Mouse (Mus musculus): ENCODE data around the gene Haus2. TPM values are rescaled to one million over a fixed set of nuclear protein-coding genes. Genes with fewer than 3 reads are reported as not detected.
A peak's percentile ranks its signal among the peaks of the same experiment; 100 is the strongest.
"Not testable (repeated sequence)": the region's sequence is repeated elsewhere in the genome, so short reads cannot be mapped to it uniquely, and the experiment has no call there.

The Haus2 gene
- 40.7 and 43.2 TPM in 2 replicates for polyA plus RNA-seq (2014; fragmentation: Nextera tagmentation; extraction: Ambion mirVana)

GRCm38 (mm10) chr2:120608830-120609723 lies at the start of gene Haus2, which contains the start of gene Lrrc57:
Gene Haus2 (plus strand): TSS chr2:120609383.
Gene Lrrc57 (minus strand): TSS chr2:120609520.
- peak within 1 kb of the TSS; percentile 57 for H3K4me2 ChIP-seq (ENCODE audit: low read depth, low read length, severe bottlenecking)
- peak within 1 kb of the TSS; percentile 85 for H3K4me3 ChIP-seq (ENCODE audit: low read depth, low read length)
- DNase-seq (ENCODE audit: low spot score): peak; percentile 96
- peak within 1 kb of the TSS; percentile 80 for H3K27ac ChIP-seq (ENCODE audit: low read depth, low read length)
- H3K4me1 ChIP-seq (replicated peaks; ENCODE audit: control insufficient read depth, insufficient read depth, low read length): peaks cover 5% of the 10 kb centered on the region
- peak; percentile 95 for ATAC-seq (replicated peaks; ENCODE audit: low FRiP score)
- H3K9ac ChIP-seq (ENCODE audit: low read length): peak within 1 kb of the TSS; percentile 85
- WGBS: under 1% methylated on average over 52 of the region's 52 CpGs
- H3K36me3 ChIP-seq (ENCODE audit: control insufficient read depth, insufficient read depth, low read length): no peaks in the 10 kb centered on the region; the same call in 1 of the 2 replicates
- H3K27me3 ChIP-seq (ENCODE audit: control insufficient read depth, insufficient read depth, low read length): no peaks in the 10 kb centered on the region
- H3K9me3 ChIP-seq (ENCODE audit: control insufficient read depth, low read length): no peaks in the 10 kb centered on the region

- Histone ChIP-seq H3K4me2 (ENCODE audit: low read depth, low read length, severe bottlenecking) (no peak overlapping the region), H3K36me3 (ENCODE audit: control insufficient read depth, insufficient read depth, low read length) (no peaks in the 10 kb centered on the region), H3K9ac (ENCODE audit: low read length) (no peak overlapping the region), H3K27ac (ENCODE audit: low read depth, low read length) (no peak overlapping the region), H3K27me3 (ENCODE audit: control insufficient read depth, insufficient read depth, low read length) (no peaks in the 10 kb centered on the region), H3K4me1 (replicated peaks; ENCODE audit: control insufficient read depth, insufficient read depth, low read length) (peaks cover 3% of the 10 kb centered on the region; the same call in 1 of the 2 replicates), H3K4me3 (ENCODE audit: low read depth, low read length) (no peak overlapping the region), H3K9me3 (ENCODE audit: control insufficient read depth, low read length) (no peaks in the 10 kb centered on the region)
- DNase-seq (ENCODE audit: low spot score) (no peak), ATAC-seq (replicated peaks; ENCODE audit: low FRiP score) (no peak)
- WGBS: 100% methylated on average over 1 of the region's 1 CpGs
Observed at GRCm38 (mm10) chr2:120561524-120561923, 47.7 kb upstream of the Haus2 start.

GRCm38 (mm10) chr2:120562859-120563234 lies 46.3 kb upstream of the Haus2 start:
- H3K9me3 ChIP-seq (ENCODE audit: control insufficient read depth, low read length): no peaks in the 10 kb centered on the region
- 27% methylated on average over 9 of the region's 9 CpGs for WGBS
- H3K27ac ChIP-seq (ENCODE audit: low read depth, low read length): no peak overlapping the region
- H3K27me3 ChIP-seq (ENCODE audit: control insufficient read depth, insufficient read depth, low read length): no peaks in the 10 kb centered on the region
- no peak for DNase-seq (ENCODE audit: low spot score)
- H3K4me3 ChIP-seq (ENCODE audit: low read depth, low read length): peak overlapping the region; percentile 73
- no peak for ATAC-seq (replicated peaks; ENCODE audit: low FRiP score)
- H3K9ac ChIP-seq (ENCODE audit: low read length): peak overlapping the region; percentile 90
- peak overlapping the region; percentile 52 for H3K4me2 ChIP-seq (ENCODE audit: low read depth, low read length, severe bottlenecking)
- H3K36me3 ChIP-seq (ENCODE audit: control insufficient read depth, insufficient read depth, low read length): no peaks in the 10 kb centered on the region
- peaks cover 3% of the 10 kb centered on the region; the same call in 1 of the 2 replicates for H3K4me1 ChIP-seq (replicated peaks; ENCODE audit: control insufficient read depth, insufficient read depth, low read length)

GRCm38 (mm10) chr2:120563235-120563990 lies 45.8 kb upstream of the Haus2 start, which contains the start of gene Zfp106:
Gene Zfp106 (minus strand): TSS chr2:120563843.
- ATAC-seq (replicated peaks; ENCODE audit: low FRiP score): peak; percentile 85
- under 1% methylated on average over 50 of the region's 50 CpGs for WGBS
- H3K27me3 ChIP-seq (ENCODE audit: control insufficient read depth, insufficient read depth, low read length): no peaks in the 10 kb centered on the region

GRCm38 (mm10) chr2:120564548-120565188 lies 44.5 kb upstream of the Haus2 start:
- not testable (repeated sequence) for H3K27me3 ChIP-seq (ENCODE audit: control insufficient read depth, insufficient read depth, low read length); H3K36me3 ChIP-seq (ENCODE audit: control insufficient read depth, insufficient read depth, low read length); H3K9me3 ChIP-seq (ENCODE audit: control insufficient read depth, low read length); H3K27ac ChIP-seq (ENCODE audit: low read depth, low read length); H3K4me1 ChIP-seq (replicated peaks; ENCODE audit: control insufficient read depth, insufficient read depth, low read length); H3K4me2 ChIP-seq (ENCODE audit: low read depth, low read length, severe bottlenecking); DNase-seq (ENCODE audit: low spot score); ATAC-seq (replicated peaks; ENCODE audit: low FRiP score); H3K4me3 ChIP-seq (ENCODE audit: low read depth, low read length); H3K9ac ChIP-seq (ENCODE audit: low read length)
- 88% methylated on average over 4 of the region's 4 CpGs for WGBS

More at GRCm38 (mm10) chr2:120563235-120563990, 45.8 kb upstream of the Haus2 start, which contains the start of gene Zfp106:
- Histone ChIP-seq H3K9ac (ENCODE audit: low read length) (peak within 1 kb of the TSS; percentile 90), H3K4me2 (ENCODE audit: low read depth, low read length, severe bottlenecking) (peak within 1 kb of the TSS; percentile 52), H3K9me3 (ENCODE audit: control insufficient read depth, low read length) (no peaks in the 10 kb centered on the region), H3K36me3 (ENCODE audit: control insufficient read depth, insufficient read depth, low read length) (no peaks in the 10 kb centered on the region), H3K4me1 (replicated peaks; ENCODE audit: control insufficient read depth, insufficient read depth, low read length) (peaks cover 3% of the 10 kb centered on the region; the same call in 1 of the 2 replicates), H3K27ac (ENCODE audit: low read depth, low read length) (no peak within 1 kb of the TSS), H3K4me3 (ENCODE audit: low read depth, low read length) (peak within 1 kb of the TSS; percentile 73)
- DNase-seq (ENCODE audit: low spot score): peak; percentile 92

GRCm38 (mm10) chr2:120565363-120565762 lies 43.8 kb upstream of the Haus2 start:
- Histone ChIP-seq H3K4me3 (ENCODE audit: low read depth, low read length) (no peak overlapping the region), H3K9ac (ENCODE audit: low read length) (no peak overlapping the region), H3K9me3 (ENCODE audit: control insufficient read depth, low read length) (no peaks in the 10 kb centered on the region), H3K4me1 (replicated peaks; ENCODE audit: control insufficient read depth, insufficient read depth, low read length) (peaks cover 3% of the 10 kb centered on the region; the same call in 1 of the 2 replicates), H3K36me3 (ENCODE audit: control insufficient read depth, insufficient read depth, low read length) (no peaks in the 10 kb centered on the region), H3K27ac (ENCODE audit: low read depth, low read length) (no peak overlapping the region), H3K27me3 (ENCODE audit: control insufficient read depth, insufficient read depth, low read length) (no peaks in the 10 kb centered on the region), H3K4me2 (ENCODE audit: low read depth, low read length, severe bottlenecking) (no peak overlapping the region)
- WGBS: 88% methylated on average over 2 of the region's 2 CpGs
- no peak for ATAC-seq (replicated peaks; ENCODE audit: low FRiP score)
- no peak for DNase-seq (ENCODE audit: low spot score)

GRCm38 (mm10) chr2:120566886-120567797 lies 42.0 kb upstream of the Haus2 start, which contains the start of gene Snap23:
Gene Snap23 (plus strand): TSS chr2:120567671.
- 2% methylated on average over 42 of the region's 42 CpGs for WGBS
- peak; percentile 94 for ATAC-seq (replicated peaks; ENCODE audit: low FRiP score)

More at GRCm38 (mm10) chr2:120566886-120567797, 42.0 kb upstream of the Haus2 start, which contains the start of gene Snap23:
- Histone ChIP-seq H3K4me1 (replicated peaks; ENCODE audit: control insufficient read depth, insufficient read depth, low read length) (peaks cover 3% of the 10 kb centered on the region; the same call in 1 of the 2 replicates), H3K4me2 (ENCODE audit: low read depth, low read length, severe bottlenecking) (peak within 1 kb of the TSS; percentile 71), H3K27ac (ENCODE audit: low read depth, low read length) (no peak within 1 kb of the TSS), H3K27me3 (ENCODE audit: control insufficient read depth, insufficient read depth, low read length) (no peaks in the 10 kb centered on the region), H3K9me3 (ENCODE audit: control insufficient read depth, low read length) (no peaks in the 10 kb centered on the region), H3K36me3 (ENCODE audit: control insufficient read depth, insufficient read depth, low read length) (no peaks in the 10 kb centered on the region), H3K9ac (ENCODE audit: low read length) (peak within 1 kb of the TSS; percentile 70), H3K4me3 (ENCODE audit: low read depth, low read length) (peak within 1 kb of the TSS; percentile 58)
- peak; percentile 97 for DNase-seq (ENCODE audit: low spot score)

Measured in forebrain, embryonic 11.5 days (tissue).